Mouse (Mus musculus): ENCODE results near the gene Pheta2. TPM values are rescaled to one million over a fixed set of nuclear protein-coding genes. Genes with fewer than 3 reads are reported as not detected.
A peak's percentile ranks its signal among the peaks of the same experiment; 100 is the strongest.

Pheta2 gene
- 10.3 and 11.2 TPM in 2 replicates for polyA plus RNA-seq (2016; fragmentation: Nextera tagmentation; extraction: Ambion mirVana)

- Histone ChIP-seq H3K4me3 (peak within 1 kb of the TSS; percentile 48), H3K27ac (peak within 1 kb of the TSS; percentile 13; the same call in 1 of the 2 replicates), H3K4me2 (replicated peaks) (peak within 1 kb of the TSS; percentile 63), H3K4me1 (peaks cover 31% of the 10 kb centered on the region), H3K9ac (peak within 1 kb of the TSS; percentile 60), H3K9me3 (no peaks in the 10 kb centered on the region), H3K36me3 (peaks cover 24% of the 10 kb centered on the region), H3K27me3 (no peaks in the 10 kb centered on the region)
- peak; percentile 72; the same call in 1 of the 2 replicates for ATAC-seq (ENCODE audit: insufficient number of reproducible peaks, insufficient read depth, low FRiP score, low TSS enrichment)
- under 1% methylated on average over 41 of the region's 41 CpGs for WGBS
Observed at GRCm38 (mm10) chr15:82338593-82339112, at the start of gene Pheta2, which contains the start of the genes Naga and Smdt1. TSS of gene Pheta2 (plus strand) at chr15:82338942. TSS of gene Naga (minus strand) at chr15:82338925. TSS of gene Smdt1 (plus strand) at chr15:82338959.

GRCm38 (mm10) chr15:82290252-82290651, 48.5 kb upstream of the Pheta2 start:
- no peak overlapping the region for H3K27ac ChIP-seq
- H3K36me3 ChIP-seq: peaks cover 55% of the 10 kb centered on the region
- WGBS: 89% methylated on average over 7 of the region's 7 CpGs
- peaks cover 13% of the 10 kb centered on the region for H3K4me1 ChIP-seq
- no peak overlapping the region for H3K9ac ChIP-seq
- no peaks in the 10 kb centered on the region for H3K27me3 ChIP-seq
- no peak overlapping the region for H3K4me3 ChIP-seq
- no peak for ATAC-seq (ENCODE audit: insufficient number of reproducible peaks, insufficient read depth, low FRiP score, low TSS enrichment)
- no peaks in the 10 kb centered on the region for H3K9me3 ChIP-seq
- H3K4me2 ChIP-seq (replicated peaks): no peak overlapping the region

- Histone ChIP-seq H3K9me3 (no peaks in the 10 kb centered on the region), H3K4me1 (peaks cover 13% of the 10 kb centered on the region), H3K27me3 (no peaks in the 10 kb centered on the region), H3K9ac (no peak overlapping the region), H3K36me3 (peaks cover 35% of the 10 kb centered on the region), H3K4me2 (replicated peaks) (peak overlapping the region; percentile 32; the same call in 1 of the 2 replicates), H3K4me3 (no peak overlapping the region), H3K27ac (no peak overlapping the region)
- WGBS: 27% methylated on average over 5 of the region's 5 CpGs
- 0 out of 2 replicates have a peak, but pooled peaks have one; percentile 57 for ATAC-seq (ENCODE audit: insufficient number of reproducible peaks, insufficient read depth, low FRiP score, low TSS enrichment)
Observed at GRCm38 (mm10) chr15:82292851-82293250, 45.9 kb upstream of the Pheta2 start.

- Histone ChIP-seq H3K4me3 (no peak overlapping the region), H3K27ac (no peak overlapping the region), H3K36me3 (peaks cover 32% of the 10 kb centered on the region), H3K9me3 (no peaks in the 10 kb centered on the region), H3K9ac (no peak overlapping the region), H3K4me1 (peaks cover 13% of the 10 kb centered on the region), H3K27me3 (no peaks in the 10 kb centered on the region), H3K4me2 (replicated peaks) (peak overlapping the region; percentile 32)
- WGBS: 19% methylated on average over 7 of the region's 7 CpGs
- ATAC-seq (ENCODE audit: insufficient number of reproducible peaks, insufficient read depth, low FRiP score, low TSS enrichment): peak; percentile 70
Observed at GRCm38 (mm10) chr15:82293271-82293711, 45.5 kb upstream of the Pheta2 start.

- WGBS: 51% methylated on average over 8 of the region's 8 CpGs
- Histone ChIP-seq H3K9ac (no peak overlapping the region), H3K27ac (no peak overlapping the region), H3K4me2 (replicated peaks) (no peak overlapping the region), H3K27me3 (peaks cover 4% of the 10 kb centered on the region), H3K4me3 (no peak overlapping the region), H3K4me1 (peaks cover 13% of the 10 kb centered on the region), H3K9me3 (no peaks in the 10 kb centered on the region), H3K36me3 (peaks cover 25% of the 10 kb centered on the region)
- ATAC-seq (ENCODE audit: insufficient number of reproducible peaks, insufficient read depth, low FRiP score, low TSS enrichment): no peak
Observed at GRCm38 (mm10) chr15:82294059-82294458, 44.7 kb upstream of the Pheta2 start.

- Histone ChIP-seq H3K9ac (no peak within 1 kb of the TSS), H3K9me3 (no peaks in the 10 kb centered on the region)
Observed at GRCm38 (mm10) chr15:82298764-82299561, 39.8 kb upstream of the Pheta2 start, which contains the start of gene Wbp2nl. TSS of gene Wbp2nl (plus strand) at chr15:82298954.

GRCm38 (mm10) chr15:82307107-82307506, 31.6 kb upstream of the Pheta2 start:
- 66% methylated on average over 3 of the region's 3 CpGs for WGBS
- Histone ChIP-seq H3K4me3 (no peak overlapping the region), H3K36me3 (no peaks in the 10 kb centered on the region), H3K9me3 (no peaks in the 10 kb centered on the region), H3K27me3 (no peaks in the 10 kb centered on the region), H3K4me1 (no peaks in the 10 kb centered on the region), H3K4me2 (replicated peaks) (no peak overlapping the region), H3K9ac (no peak overlapping the region), H3K27ac (no peak overlapping the region)
- ATAC-seq (ENCODE audit: insufficient number of reproducible peaks, insufficient read depth, low FRiP score, low TSS enrichment): no peak

More at GRCm38 (mm10) chr15:82298764-82299561, 39.8 kb upstream of the Pheta2 start, which contains the start of gene Wbp2nl:
- H3K36me3 ChIP-seq: no peaks in the 10 kb centered on the region
- 0 out of 2 replicates have a peak, but pooled peaks cover 3% of the 10 kb centered on the region for H3K4me1 ChIP-seq
- no peak for ATAC-seq (ENCODE audit: insufficient number of reproducible peaks, insufficient read depth, low FRiP score, low TSS enrichment)
- H3K27ac ChIP-seq: no peak within 1 kb of the TSS
- H3K4me2 ChIP-seq (replicated peaks): no peak within 1 kb of the TSS; the same call in 1 of the 2 replicates
- H3K4me3 ChIP-seq: no peak within 1 kb of the TSS
- WGBS: 54% methylated on average over 39 of the region's 39 CpGs
- peaks cover 7% of the 10 kb centered on the region for H3K27me3 ChIP-seq

- WGBS: 68% methylated on average over 3 of the region's 3 CpGs
Observed at GRCm38 (mm10) chr15:82308416-82308815, 30.3 kb upstream of the Pheta2 start.

GRCm38 (mm10) chr15:82317839-82318238, 20.9 kb upstream of the Pheta2 start:
- H3K27me3 ChIP-seq: no peaks in the 10 kb centered on the region
- no peak overlapping the region for H3K27ac ChIP-seq
- no peak overlapping the region for H3K4me3 ChIP-seq
- 83% methylated on average over 6 of the region's 6 CpGs for WGBS
- H3K9me3 ChIP-seq: no peaks in the 10 kb centered on the region
- no peaks in the 10 kb centered on the region for H3K4me1 ChIP-seq
- H3K4me2 ChIP-seq (replicated peaks): no peak overlapping the region
- no peak overlapping the region for H3K9ac ChIP-seq
- H3K36me3 ChIP-seq: no peaks in the 10 kb centered on the region
- ATAC-seq (ENCODE audit: insufficient number of reproducible peaks, insufficient read depth, low FRiP score, low TSS enrichment): no peak

More at GRCm38 (mm10) chr15:82308416-82308815, 30.3 kb upstream of the Pheta2 start:
- H3K27me3 ChIP-seq: no peaks in the 10 kb centered on the region
- H3K9ac ChIP-seq: no peak overlapping the region
- no peak overlapping the region for H3K4me3 ChIP-seq
- no peaks in the 10 kb centered on the region for H3K9me3 ChIP-seq
- no peak for ATAC-seq (ENCODE audit: insufficient number of reproducible peaks, insufficient read depth, low FRiP score, low TSS enrichment)
- no peak overlapping the region for H3K4me2 ChIP-seq (replicated peaks)
- H3K27ac ChIP-seq: no peak overlapping the region
- H3K36me3 ChIP-seq: no peaks in the 10 kb centered on the region
- H3K4me1 ChIP-seq: no peaks in the 10 kb centered on the region

- H3K27ac ChIP-seq: no peak overlapping the region
- H3K36me3 ChIP-seq: no peaks in the 10 kb centered on the region
- no peak overlapping the region for H3K4me2 ChIP-seq (replicated peaks)
- H3K27me3 ChIP-seq: no peaks in the 10 kb centered on the region
- WGBS: 65% methylated on average over 1 of the region's 1 CpGs
- 0 out of 2 replicates have a peak, but pooled peaks cover 6% of the 10 kb centered on the region for H3K4me1 ChIP-seq
- H3K4me3 ChIP-seq: no peak overlapping the region
- H3K9ac ChIP-seq: no peak overlapping the region
- no peaks in the 10 kb centered on the region for H3K9me3 ChIP-seq
- ATAC-seq (ENCODE audit: insufficient number of reproducible peaks, insufficient read depth, low FRiP score, low TSS enrichment): no peak
Observed at GRCm38 (mm10) chr15:82319613-82320012, 19.1 kb upstream of the Pheta2 start.

GRCm38 (mm10) chr15:82322195-82322594, 16.5 kb upstream of the Pheta2 start:
- Histone ChIP-seq H3K4me2 (replicated peaks) (no peak overlapping the region), H3K4me1 (0 out of 2 replicates have a peak, but pooled peaks cover 6% of the 10 kb centered on the region), H3K27me3 (no peaks in the 10 kb centered on the region), H3K27ac (no peak overlapping the region), H3K9ac (no peak overlapping the region), H3K9me3 (no peaks in the 10 kb centered on the region), H3K36me3 (no peaks in the 10 kb centered on the region), H3K4me3 (no peak overlapping the region)
- no peak for ATAC-seq (ENCODE audit: insufficient number of reproducible peaks, insufficient read depth, low FRiP score, low TSS enrichment)
- WGBS: 65% methylated on average over 8 of the region's 8 CpGs

Measured in embryonic facial prominence, embryonic 12.5 days (tissue).